Mouse (Mus musculus) heart, postnatal 10 days (tissue): Measurements from ENCODE around the gene Gm20683. TPM values are rescaled to one million over a fixed set of nuclear protein-coding genes. Genes with fewer than 3 reads are reported as not detected.
A peak's percentile ranks its signal among the peaks of the same experiment; 100 is the strongest.

ENCODE experiments used
- DNase-seq, 2 experiments: peaks; one replicate each; pipeline ENCODE4 v3.0.0; 2021
- intact Hi-C: fragments of 180-260 bp; cut with DNase I; formaldehyde crosslinking; loops from one replicate; pipeline ENCODE4 v1.15.1; 2025
- total RNA-seq, 2 experiments: library from RNA; stranded (reverse); gene quantifications; 2 replicates each; pipeline ENCODE4 v1.2.3; 2021

Gm20683 gene
- total RNA-seq, 2 experiments from 2014 or later: 4.2 to 4.7 TPM

DNA sequence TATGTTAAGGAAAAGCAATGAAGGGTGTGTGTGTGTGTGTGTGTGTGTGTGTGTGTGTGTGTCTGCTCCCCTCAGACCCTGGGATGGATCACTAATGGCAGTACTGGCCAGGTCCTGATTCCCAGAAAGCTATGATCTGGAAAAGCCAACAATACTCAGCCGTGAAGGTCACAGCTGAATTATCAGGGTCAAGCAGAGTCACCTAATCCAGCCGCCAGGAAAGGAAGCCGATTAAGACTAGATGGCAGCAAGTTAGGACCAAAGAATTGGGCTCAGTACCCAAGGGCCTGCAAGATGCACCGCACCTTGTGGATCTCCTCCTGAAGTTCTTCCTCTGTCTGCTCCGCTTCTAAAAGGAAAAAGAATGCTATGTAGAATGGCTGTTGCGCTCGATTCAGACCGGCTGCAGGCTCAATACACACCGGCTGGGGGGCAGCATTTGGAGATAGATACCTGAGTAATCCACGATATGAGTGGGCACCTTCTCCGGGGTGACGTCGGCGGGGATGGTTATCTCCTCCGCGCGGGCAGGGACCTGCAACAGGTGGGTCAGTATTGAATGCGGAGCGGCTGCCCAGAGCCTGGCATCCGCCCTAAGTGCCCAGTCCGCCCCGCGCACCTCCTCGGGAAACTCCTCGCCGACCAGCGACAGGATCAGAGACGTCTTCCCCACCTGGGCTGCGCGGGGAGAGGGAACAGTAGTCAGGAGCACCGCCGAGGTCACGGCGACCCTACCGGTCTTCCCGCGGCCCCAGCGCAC, 2.3 kb upstream of the Gm20683 start:
- intact Hi-C loops: no loop called here
- no peak for DNase-seq

DNA sequence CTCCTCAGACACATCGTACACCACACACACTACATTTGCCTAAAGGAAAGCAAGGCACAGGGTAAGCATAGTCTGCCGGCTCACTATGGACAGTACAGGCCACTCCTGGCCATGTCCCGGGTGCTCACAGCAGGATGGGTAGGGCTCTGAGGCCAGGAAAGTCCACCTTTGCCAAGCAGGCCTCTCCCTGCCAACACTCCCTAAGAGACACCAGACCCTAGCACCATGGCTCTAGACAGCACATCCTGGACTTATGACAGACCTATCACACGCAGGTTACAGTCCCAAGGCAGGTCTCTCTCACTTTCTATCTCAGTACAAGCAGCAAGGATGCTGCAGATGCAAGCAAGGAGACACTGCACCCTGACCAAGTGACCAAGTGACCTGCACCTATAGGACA, 1.6 kb upstream of the Gm20683 start:
- intact Hi-C loops: no loop called here
- no peak for DNase-seq

DNA sequence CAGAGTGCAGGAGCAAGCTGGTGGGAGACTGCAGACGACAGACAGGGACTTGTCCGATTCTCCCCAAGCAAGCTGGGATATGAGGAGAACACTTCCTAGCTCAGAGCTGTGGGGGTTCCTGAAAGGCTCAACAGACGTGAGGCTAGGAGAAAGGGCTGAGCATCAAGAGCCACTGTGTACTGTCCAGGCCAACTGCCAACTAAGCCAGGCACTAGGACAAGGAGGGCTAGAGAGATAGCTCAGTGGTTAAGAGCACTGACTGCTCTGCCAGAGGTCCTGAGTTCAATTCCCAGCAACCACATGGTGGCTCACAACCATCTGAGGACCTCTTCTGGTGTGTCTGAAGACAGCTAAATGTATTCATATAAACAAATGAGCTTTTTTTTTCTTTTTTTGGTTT, 946 bp upstream of the Gm20683 start:
- no peak for DNase-seq
- intact Hi-C loops: no loop called here

DNA sequence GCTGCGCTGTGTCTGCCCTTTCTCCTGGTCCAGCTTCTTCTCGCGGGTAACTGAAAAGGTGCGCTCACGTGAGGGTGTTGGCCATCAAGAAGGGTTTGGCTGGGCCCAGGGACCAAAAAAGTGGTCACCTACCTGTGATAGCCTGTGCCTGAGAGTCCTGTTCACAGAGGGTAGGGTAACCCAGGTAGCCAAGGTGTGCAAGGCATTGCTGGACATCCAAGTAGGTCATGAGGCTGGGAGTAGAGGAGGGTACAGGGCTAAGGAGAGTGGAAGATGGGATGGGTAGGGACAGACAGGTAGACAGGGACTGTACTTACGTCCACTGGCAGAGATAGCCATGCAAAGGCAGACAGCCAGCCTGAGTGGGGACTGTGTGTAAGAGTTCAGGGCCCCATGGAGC, 1.0 kb downstream of the Gm20683 start:
- intact Hi-C loops: no loop called here
- no peak for DNase-seq

DNA sequence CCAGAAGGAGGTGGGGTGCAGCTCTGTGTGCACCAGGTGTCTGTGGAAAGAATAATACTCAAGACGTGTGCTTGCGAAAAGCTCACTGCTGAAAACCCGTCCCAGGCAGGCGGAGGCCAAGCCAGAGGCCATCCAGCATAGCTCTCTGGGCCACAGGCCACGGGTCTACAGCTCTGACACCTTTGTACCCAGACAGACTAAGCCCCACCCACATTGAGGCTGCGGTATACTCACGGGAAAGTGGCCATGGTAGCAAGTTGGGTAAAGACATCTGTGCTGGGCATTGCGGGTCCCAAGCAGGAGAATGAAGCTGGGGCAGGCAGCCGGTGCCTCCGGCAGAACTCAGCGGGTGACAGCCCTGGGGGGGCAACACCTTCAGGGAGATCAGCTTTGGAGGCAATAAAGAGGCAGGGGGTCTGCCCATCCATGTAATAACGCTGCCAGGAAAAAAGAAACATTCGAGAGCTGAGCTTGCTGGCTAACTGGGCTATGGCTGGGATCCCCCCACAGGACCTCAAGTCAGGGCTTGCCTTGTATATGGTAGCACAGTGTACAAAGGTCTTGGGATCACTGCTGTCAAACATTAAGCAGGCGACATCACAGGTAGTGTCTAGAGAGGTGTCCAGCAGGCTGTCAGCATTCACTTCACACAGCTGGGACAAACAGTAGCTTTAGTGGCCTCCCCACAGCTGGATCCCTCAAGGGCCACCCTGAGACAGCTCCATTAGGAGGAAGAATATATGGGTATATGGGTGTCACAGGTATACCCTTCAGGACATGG, 1.9 kb downstream of the Gm20683 start:
- intact Hi-C loops: no loop called here
- DNase-seq: no peak

DNA sequence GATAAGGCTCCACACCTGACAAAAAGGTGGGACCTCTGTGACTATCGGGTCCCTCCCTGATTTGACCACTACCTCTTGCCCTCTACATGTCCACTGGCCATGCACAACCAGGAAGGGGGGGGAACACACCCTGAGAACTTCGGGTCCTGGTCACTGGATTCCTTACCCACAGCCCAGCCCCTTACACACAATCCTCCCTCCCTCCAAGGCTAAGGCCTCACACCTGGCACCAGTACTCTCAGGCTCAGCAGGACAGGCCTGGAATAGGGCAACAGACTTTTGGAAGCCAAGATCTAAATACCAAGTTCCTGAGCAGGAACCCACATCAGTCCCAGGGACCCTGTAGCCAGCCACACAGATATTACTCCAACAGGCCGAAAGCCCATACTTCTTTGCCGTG, 2.7 kb downstream of the Gm20683 start:
- DNase-seq: no peak
- intact Hi-C loops: no loop called here

DNA sequence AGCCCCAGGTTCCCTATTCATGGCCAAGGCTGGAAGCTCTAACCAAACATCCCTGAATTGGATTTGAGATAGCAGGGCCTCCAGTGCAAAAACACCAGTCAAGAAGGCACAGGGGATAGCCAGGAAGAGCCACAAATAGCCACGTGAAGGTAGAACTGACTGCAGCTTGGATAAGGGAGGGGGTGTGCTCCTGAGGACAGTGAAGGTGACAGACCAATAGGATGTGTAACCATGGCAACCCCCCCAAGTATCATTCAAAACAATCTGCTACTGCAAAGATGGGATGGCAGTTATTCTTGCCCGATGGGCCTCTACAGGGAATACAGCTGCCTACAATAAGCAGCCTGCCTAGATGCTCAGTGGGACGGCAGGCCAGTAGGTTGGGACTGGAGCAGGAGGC, 4.0 kb downstream of the Gm20683 start:
- intact Hi-C loops: no loop called here
- no peak for DNase-seq

DNA sequence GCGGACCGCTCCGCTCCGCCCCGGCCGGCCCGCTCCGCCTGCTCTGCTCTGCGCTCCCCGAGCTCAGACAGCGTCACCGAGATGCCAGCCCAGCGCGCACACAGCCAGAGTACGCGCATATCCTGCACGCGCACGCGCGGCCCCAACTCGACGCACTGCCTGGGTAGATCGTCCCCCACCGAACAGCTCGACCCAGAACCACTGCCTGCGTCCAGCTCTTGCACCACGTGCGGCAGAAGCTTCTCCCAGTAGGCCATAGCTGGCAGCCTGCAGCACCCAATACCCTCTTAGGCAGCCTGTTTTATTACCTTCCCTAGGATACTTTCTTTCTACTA, 4.5 kb downstream of the Gm20683 start, which contains the start of gene Rhbdl1:
TSS of gene Rhbdl1 (minus strand) at position 220 of the 335 bp plus-strand sequence.
- intact Hi-C loops: no loop called here
- peak; percentile 80 to 84 for DNase-seq

DNA sequence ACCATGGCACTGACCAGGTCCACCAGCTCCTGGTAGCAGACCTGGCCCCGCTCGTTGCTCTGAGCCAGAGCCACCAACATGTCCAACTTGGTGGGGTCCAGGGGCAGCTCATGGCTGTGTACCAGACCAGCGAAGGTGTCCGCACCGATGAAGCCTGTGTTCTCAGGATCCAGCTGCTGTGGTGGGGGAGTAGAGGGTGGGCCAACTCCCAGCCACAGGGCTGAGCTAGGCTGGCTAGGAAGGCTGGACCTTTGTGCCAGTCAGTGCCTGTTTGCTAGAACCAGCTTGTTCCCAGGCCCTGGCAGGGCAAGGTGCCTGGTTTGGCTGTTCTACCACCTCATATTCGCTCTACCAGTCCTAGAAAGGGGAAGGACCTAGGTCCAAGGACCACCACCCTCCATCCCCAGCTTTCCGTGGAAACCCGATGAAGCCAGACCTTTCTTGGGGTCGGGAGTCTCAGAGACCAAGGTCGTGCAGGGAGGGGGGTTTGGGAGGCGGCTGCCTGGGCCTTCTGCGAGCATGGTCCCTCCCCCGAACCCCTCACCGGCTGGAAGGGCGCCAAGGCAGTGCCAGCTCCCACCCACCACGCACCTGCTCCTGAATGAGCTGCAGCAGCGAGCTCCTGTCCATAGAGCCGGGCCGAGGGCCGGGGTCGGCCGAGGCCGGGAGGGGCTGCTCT, 5.0 kb downstream of the Gm20683 start:
- intact Hi-C loops: no loop called here
- no peak for DNase-seq

DNA sequence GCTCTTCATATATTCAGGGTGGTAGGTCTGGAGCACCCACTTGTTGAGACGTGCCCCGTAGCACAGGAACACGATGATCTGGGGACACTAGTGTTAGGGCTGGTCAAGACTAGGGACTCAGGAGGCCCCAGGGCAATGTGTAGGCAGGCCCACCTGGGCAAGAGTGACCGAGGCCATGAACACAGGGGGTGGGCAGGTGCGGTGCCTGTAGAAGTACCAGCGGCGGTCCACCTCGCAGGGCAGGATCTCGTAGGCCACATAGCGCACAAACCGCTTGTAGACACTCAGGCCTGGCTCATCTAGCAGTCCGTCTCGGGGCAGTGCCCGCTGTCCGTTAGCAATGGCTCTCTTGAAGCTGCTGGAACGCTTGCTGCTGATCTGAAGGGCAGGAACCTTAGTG, 5.7 kb downstream of the Gm20683 start:
- intact Hi-C loops: no loop called here
- no peak for DNase-seq

DNA sequence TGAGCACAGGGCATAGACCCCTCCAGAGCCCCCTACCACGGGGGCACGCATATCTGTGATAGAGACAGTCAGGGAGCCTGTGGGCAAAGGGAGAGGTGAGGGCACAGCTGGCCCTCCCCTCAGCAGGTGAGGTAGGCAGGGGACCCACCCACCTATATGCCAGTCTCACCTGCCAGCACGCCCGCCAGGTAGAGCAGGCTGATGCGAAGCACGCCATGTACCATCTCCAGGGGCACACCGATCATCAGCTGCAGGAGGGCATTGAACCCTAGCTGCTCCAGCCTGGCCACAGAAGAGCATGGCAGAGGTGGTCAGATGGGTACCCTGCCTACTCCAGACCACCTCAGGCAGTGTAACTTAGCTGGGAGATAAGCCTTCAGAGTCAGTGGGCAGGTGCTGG, 6.3 kb downstream of the Gm20683 start:
- intact Hi-C loops: no loop called here

DNA sequence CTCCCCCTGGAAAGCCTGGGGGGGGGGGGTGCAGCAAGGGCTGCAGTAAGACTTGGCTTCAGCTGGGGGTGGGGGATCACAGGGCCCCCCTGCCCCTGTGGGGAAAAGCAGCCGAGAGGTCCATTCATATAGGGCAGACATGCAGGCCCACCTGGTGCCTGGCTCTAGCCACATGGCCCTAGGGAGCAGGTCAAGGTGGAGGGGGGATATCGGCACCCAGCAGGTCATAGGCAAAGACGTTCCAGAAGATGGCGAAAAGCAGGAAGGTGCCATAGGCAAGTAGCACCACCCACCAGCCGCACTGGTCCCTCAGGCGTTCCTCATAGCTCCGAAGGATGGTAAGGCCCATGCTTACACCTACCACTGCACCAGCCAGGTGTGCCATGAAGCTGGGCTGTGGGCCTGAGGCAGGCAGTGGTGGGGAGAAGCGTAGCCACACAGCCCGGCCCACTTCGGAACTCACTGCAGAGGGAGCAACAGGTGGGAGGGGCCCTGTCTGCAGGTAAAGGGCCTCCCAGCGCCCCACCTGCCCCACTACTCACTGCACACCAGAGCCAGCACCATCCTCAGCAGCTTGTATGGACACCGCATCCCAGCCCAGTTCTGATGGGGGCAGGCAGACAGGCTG, 6.9 kb downstream of the Gm20683 start:
- no peak for DNase-seq
- intact Hi-C loops: no loop called here

More for the DNA sequence above, 6.3 kb downstream of the Gm20683 start:
- no peak for DNase-seq

DNA sequence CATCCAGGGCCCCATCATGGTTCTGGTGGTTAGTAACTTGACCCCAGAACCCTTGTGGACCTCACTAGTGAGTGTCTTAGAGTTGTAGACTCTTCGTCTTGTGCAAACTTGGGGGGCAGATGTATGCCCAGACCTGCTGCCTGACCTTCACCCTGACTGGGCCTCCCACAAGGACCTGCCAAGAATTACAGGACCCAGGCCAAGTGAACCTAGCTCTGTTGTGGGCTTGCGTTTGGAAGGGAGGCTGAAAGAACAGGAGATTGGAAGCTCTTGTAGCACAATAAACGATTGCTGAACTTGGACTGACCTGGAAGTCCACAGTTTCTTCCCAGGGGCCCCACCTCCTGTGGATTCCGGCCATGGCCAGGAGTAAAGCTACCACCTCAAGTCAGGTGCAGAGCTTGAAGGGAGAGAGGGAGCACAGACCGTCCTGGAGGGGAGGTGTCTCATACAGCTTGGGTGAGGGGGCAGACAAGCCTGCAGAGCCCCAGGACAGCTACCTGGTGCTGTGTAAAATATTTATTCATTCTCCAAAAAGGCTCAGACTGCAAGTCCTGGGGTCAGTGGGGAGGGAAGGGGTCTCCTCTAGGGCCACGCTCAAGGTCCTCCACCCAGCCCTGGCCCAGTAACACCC, 7.5 kb downstream of the Gm20683 start:
- intact Hi-C loops: no loop called here
- DNase-seq: peak; percentile 56 to 64

DNA sequence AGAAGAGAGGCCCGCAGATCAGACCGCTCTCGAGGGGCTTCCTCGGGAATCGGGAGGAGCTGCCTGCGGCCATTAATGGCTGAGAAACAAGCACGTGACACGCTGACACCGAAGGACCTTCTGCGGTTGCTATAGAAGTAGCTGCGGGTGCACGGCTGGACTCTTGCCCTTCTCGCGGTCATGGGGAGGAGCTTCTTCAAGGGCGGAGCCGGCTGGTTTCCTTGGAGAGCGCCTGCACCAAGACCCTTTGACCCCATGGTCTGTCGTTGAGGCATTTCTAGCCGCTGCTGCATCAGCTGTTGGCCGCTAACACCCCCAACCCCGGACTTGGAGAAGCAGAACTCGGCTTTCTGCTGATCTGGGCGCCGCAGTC, 8.3 kb downstream of the Gm20683 start, which contains the start of gene Stub1:
TSS of gene Stub1 (minus strand) at position 114 of the 373 bp plus-strand sequence.
- intact Hi-C loops: no loop called here
- DNase-seq: peak; percentile 95 to 96

DNA sequence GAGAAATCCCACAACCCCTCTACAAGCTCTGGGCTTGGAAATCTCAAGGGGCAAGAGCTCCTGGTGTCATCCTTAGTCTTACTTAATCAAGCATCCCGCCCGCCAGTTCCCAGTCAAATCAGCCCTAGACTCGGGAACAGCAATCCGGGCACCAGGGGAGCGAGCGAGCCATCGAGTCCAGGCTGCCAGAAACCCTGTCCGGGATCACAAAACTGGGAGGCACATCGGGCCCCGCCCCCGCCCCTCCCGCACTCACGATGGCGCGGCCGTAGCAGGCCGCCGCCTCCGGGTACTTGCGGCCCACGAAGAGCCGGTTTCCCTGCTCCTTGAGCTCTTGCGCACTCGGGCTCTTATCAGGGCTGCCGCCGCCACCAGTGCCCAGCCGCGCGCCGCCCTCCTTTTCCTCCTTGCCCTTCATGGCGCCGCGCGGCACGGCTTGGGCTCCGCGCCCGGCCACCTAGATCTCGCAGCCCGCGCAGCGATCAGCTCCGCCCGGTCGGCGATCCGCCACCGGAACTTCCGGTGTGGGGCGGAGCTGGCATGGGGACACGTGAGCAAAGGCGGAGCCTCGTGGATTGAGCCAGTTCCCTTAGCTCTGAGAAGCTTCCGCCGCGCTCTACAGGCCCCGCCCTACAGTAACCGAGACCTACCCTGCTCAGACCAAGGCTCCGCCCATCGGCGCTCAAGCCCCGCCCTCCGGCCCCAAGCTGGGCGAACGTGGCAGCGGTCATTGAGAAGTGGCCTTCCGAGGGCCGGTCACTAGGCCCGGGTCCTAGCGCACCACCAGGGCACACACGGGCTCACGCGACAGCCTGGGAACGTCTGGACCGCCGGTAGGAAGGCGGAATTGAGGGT, 8.9 kb downstream of the Gm20683 start:
- DNase-seq: peak; percentile 100
- intact Hi-C loops: no loop called here

DNA sequence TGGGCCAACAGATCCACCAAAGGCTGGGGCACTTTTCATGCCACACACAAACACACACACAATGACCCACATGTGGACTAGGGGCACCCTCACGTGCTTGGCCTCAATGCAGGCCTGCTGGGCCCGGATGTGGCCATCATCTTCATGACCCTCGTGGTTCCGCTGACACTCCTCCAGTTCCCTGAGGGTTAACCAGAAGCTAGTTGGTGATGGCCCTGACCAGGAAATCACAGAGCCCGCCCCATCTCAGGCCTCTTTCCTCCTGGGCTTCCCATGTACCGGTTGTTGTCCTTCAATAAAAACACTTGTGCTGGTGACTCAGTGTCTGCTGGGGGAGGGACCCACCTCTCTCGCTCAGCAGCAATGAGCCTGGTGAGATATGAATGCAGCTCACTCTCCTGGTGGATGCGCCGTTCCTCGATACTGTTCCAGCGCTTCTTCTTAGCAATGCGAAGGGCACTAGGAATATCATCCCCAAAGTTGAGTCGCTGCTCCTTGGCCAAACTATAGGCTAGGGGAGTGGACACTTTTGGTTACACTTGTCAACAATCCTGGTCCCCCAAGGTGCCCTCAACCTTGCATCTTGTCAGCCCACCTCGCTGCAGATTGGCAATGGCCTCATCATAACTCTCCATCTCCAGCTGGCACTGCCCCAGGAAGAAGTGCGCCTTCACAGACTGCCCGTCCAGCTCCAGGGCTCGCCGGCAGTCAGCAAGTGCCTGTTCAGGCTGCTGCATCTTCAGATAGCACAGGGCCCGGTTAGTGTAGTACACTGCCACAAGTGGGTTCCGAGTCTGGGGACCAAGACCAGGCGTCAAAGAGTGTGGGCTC, 9.9 kb downstream of the Gm20683 start:
- intact Hi-C loops: no loop called here
- peak in 1 of 2 experiments; percentile 50 for DNase-seq

DNA sequence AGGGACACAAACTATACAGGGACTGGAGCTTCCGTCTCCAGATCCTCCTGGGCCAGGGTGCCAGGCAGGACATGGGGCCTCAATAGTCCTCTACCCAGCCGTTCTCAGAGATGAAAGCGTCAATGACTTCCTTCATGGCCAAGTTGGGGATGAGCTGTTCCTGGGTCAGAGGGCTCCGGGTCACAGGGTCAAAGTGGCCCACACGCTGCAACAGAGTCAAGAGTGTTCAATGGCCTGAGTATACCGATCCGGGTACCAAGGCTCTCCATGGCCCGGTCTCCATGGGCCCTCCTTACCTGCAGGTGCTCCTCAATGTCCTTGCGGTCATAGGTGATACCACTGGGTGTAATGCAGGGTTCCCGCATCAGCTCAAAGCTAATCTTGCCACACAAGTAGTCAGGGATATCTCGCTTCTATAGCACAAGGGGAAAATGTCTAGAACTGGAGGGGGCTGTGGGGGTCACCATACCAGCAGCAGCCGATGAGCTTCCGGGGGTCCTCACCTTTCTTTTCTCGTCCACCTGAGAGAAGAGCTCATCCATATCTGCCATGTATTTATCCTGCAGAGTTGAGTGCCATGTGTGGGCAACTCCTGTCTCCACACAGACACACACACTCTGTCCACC, 10.6 kb downstream of the Gm20683 start:
- DNase-seq: no peak
- intact Hi-C loops: no loop called here

DNA sequence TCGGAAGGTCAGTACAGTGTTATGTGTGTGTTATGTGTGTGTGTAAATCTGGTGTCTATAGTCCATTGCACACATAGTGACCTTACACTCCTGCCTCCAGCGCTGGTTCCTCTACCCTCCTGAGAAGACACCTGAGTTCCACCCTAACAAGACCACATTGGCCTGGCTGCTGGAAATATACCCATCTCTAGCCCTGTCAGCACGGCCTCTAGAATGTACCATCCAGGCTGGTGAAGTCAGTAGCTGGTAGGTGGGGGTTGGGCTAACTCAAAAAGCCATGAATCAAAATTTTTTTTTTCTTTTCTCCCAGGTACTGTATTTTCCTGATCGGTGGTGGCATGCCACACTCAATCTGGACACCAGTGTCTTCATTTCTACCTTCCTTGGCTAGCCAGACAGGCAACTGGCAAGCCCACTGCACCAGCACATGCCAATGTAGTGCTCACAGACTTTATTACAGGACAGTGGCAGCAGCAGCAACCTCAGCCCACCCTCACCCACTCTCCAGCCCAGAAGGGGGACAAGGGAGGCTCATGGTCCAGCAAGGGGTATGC, 11.3 kb downstream of the Gm20683 start:
- no peak for DNase-seq
- intact Hi-C loops: no loop called here
